Mouse (Mus musculus): ENCODE data around the gene Pard6b.

Gene Pard6b

DNA sequence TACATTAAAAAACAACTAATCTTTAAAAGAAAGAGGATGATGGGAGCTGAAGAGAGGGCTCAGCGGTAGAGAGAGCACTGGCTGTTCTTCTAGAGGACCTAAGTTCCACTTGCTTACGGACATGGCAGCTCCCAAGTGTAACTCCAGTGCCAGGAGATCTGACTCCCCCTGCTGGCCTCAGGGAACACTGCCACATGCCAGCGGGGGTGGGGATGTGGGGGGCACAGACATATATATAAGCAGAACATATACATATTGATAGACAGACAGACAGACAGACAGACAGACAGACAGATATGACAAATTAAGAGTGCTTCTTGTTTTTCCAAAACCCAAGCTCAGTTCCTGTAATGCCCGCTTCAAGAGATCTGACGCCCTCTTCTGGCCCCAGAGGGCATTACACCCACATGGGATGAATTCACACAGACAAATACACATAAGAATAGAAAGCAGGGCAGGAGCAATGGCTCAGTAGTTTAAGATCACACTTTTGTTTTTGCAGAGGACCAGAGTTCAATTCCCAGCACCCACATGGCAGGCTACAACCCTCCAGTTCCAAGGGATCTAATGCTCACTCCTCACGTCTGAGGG is 21.5 kb upstream of the Pard6b start:
- DNase-seq (ENCODE audit: low spot score in 2 of 2), result no peak

GRCm38 (mm10) chr2:168063712-168064111 is 17.1 kb upstream of the Pard6b start:
- DNase-seq (ENCODE audit: low spot score in 2 of 2), result no peak

DNA sequence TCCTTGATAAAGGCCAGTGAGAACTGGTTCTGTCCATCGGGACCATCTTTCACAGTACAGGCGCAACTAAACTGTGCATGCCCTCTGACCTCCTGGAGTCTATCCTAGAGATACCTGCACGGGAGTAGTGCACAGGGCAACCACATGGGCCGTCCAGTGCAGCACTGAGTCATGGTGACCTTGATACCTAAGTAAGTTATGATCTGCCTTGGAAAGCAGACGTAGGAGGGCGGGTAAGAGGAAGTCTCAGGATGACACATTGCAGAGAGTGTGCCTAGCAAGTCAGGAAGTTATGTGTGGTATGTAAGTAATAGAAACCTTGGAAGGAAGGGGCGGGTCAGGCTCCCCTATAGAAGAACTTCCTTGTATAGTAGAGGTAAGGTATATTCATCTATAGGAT is 15.3 kb upstream of the Pard6b start:
- no peak for DNase-seq (ENCODE audit: low spot score in 2 of 2)

DNA sequence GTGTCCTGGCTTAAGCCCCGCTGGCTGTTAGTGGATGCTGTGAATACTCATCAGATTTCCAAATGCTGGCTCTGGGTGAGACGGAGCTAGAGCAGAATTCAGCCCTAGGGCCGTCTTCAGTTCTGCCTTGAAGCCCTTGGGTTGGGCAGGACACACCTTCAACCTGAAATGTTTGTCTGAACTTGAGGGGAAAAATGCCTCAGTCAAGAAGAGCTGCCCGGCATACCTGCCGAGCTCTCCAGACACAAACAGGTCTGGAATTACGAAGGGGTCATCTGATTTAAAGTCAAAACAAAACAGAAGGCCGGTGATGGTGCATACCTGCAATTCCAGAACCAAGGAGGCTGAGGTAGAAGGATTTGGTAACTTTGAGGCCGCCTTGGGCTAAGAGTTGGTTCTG is 14.0 kb upstream of the Pard6b start:
- no peak for DNase-seq (ENCODE audit: low spot score in 2 of 2)

DNA sequence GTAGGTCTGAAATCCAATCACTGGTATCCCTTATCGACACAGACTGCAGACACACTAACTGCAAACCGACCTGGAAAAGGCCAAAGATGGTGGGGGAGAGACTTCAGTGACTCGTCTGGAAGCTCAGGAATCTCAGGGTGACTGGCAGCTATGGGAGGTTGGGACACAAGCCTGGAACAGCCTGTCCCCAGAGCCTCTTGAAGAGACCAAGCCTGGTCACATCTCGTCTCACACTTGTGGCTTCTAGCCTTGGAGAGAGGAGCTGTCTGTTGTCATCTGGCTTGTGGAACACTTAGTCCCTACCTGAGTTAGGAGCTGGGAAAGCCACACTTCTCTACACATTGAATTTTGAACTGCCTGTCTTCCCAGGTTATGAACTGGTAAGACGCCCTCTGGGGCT is 10.4 kb upstream of the Pard6b start:
- DNase-seq (ENCODE audit: low spot score in 2 of 2), result no peak

DNA sequence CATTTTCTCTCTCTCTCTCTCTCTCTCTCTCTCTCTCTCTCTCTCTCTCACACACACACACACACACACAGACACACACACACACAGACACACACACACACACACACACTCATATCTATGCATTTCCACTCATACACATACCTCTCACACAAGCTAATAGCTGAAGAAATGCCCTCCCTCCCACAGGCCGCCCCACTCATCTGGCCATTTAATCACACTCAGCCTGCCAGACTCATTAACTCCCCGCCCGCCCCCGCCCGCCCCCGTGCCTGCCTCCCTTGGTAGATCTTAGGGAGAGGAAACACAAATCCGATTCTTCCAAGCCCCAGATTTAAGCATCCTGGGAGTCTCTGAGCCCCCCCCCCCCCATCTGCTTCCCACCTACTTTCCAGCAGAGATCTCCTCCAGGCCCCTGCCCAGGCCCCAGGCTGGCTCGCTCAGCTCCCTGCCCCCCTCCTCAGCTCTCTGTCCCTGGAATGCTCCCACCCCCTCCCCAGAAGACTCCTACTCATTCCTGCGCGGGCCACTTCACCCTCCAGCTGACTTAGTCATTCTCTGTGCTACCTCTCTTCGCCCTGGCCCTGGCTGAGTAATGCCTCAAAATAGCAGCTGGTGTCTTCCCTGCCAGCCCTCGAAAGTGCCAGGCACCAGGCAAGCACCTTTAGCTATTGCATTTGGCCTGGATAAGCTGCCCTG is 8.2 kb upstream of the Pard6b start:
- DNase-seq (ENCODE audit: low spot score in 2 of 2), result peak; percentile 44 to 58

DNA sequence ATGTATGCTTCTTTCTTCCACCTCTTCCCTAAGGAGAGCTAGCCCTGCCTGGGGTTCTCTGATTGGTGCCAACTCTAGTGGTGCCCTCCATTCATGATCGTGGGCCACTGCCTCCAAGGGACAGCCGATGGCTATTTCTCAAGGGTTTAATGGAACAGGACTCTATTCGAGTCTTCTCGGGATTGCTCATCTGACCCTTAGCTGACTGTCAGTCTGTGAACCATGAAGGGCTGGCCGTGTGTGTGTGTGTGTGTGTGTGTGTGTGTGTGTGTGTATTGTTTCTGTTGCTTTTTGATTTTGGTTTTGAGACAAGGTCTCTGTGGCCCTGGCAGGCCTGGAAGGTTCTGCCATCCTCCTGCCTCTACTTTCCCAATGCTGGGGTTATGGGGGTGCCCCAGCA is 7.1 kb upstream of the Pard6b start:
- no peak for DNase-seq (ENCODE audit: low spot score in 2 of 2)

DNA sequence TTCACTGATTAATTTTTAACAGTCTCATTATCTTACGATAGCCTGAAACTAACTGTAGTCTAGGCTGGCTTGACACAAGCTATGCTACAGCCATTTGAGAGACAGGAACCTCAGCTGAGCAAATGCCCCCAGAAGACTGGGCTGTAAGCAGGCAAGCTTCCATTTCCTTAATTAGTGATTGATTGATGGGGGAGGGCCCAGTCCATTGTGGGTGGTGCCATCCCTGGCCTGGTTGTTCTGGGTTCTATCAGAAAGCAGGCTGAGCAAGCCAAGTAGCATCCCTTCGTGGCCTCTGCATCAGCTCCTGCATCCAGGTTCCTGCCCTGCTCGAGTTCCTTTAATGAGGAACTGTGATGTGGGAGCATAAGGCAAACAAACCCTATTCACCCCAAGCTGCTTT is 6.3 kb upstream of the Pard6b start:
- no peak for DNase-seq (ENCODE audit: low spot score in 2 of 2)

DNA sequence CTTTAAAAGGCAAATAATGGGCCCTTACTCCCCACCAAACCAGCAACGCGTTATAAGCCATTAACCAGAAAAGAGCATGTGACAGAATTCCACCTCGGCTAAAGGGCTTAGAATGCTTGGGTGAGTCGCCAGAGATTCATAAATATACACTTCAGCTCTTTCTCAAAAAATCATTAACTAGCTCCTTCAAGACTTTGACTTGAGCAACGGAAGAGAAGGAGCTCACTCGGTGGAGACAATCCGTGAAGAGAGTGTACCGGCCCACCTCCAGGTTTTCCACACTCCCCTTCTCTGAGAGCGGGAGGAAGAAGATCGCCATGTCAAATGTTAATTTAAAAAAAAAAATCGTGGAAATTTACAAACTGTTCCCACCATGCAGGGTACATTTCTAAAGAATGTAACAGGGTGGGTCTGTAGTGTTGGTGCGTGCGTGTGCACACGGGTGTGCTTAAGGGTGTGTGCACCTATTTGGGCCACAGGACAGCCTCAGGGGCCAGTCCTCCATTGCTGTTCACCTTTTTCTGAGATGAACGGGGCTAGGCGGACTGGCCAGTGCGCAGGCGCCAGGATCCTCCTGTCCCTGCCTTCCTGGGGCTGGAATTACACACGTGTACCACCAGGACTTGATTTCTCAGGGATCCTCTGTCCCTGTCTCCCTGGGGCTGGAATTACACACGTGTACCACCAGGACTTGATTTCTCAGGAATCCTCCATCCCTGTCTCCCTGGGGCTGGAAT is 3.8 kb upstream of the Pard6b start:
- DNase-seq (ENCODE audit: low spot score in 2 of 2), result no peak

GRCm38 (mm10) chr2:168078107-168078830 is 2.5 kb upstream of the Pard6b start:
- no peak for DNase-seq (ENCODE audit: low spot score in 2 of 2)

GRCm38 (mm10) chr2:168081299-168081932 is 612 bp downstream of the Pard6b start:
- DNase-seq (ENCODE audit: low spot score in 2 of 2), result no peak

- no peak for DNase-seq (ENCODE audit: low spot score in 2 of 2)
These were observed 1.1 kb downstream of the Pard6b start for GRCm38 (mm10) chr2:168081933-168082306.

GRCm38 (mm10) chr2:168083593-168083992 is 2.8 kb downstream of the Pard6b start:
- no peak for DNase-seq (ENCODE audit: low spot score in 2 of 2)

DNA sequence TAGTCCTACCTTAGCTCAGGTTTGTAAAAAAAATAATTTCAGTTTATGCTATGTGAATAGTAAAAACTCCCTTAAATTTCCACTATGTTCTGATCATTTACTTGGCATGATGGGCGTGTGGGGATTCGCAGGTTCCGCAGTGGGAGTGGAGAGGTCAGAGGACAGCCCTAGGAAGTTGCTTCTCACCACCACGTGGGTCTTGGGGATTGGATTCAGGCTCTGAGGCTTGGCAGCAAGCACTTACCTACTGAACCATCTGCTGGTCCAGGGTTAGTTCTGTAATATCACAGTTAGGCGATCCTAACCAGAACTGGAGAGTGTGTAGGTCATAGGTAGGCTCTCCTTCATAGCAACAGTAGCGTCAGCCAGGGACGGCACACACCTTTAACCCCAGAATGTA is 3.4 kb downstream of the Pard6b start:
- DNase-seq (ENCODE audit: low spot score in 2 of 2), result no peak

- no peak for DNase-seq (ENCODE audit: low spot score in 2 of 2)
These were observed 4.9 kb downstream of the Pard6b start for GRCm38 (mm10) chr2:168085621-168086265.

GRCm38 (mm10) chr2:168086318-168086717 is 5.5 kb downstream of the Pard6b start:
- DNase-seq (ENCODE audit: low spot score in 2 of 2), result no peak

DNA sequence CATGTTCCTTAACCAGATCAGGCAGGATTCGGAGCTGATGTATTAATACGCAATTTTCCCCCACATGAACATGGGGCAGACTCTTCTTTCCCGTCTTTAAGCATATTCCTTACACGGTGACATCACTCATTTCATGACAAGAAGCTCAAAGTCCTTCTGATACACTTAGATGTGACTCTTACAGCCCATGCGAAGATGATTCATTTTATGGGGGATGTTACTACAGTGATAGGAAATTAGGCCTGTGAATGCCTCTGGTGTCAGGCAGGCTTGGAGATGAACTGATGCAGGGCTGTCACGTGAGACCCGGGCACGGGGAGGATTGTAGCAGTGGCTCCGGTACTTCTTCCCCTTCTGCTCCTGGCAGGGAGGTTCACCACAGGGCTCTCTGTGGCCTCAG is 6.0 kb downstream of the Pard6b start:
- DNase-seq (ENCODE audit: low spot score in 2 of 2), result no peak

DNA sequence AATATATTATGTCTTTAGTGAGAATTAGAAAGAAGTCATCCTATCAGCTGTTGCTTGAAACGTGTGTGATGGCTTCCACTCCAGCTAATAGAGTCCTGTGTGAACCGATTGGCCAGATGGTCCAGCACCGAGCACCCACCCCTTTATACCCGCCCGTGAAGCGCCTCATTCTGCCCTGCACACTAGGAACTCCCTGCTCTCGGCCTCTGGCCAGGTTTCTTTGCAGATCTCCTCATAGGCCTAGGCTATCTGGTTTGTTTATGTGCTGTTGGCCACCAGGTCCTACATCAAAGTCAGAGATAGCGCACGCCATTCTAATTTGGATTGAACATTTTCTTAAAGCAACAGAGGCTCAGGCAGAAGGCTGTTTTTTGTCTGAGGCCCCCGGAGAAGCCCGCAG is 10.8 kb downstream of the Pard6b start:
- DNase-seq (ENCODE audit: low spot score in 2 of 2), result no peak

DNA sequence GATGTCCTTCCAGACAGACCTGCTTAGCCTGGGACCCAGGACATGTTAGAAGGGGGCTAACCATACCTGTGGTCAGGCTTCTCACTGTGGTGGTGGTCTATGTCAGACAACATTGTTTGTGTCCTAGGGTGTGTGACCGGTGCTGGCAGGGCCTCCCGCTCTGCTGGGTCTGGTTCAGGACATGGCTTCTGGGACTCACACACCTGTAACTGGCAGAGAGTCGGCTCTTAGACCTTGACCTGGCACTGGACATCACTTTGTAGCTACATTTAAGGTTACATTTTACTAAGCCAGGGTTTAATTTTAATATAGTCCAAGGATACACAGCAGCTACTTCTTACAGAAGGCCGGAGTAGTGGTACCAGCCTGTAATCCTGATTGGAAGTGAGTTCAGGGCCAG is 12.3 kb downstream of the Pard6b start:
- no peak for DNase-seq (ENCODE audit: low spot score in 2 of 2)

DNA sequence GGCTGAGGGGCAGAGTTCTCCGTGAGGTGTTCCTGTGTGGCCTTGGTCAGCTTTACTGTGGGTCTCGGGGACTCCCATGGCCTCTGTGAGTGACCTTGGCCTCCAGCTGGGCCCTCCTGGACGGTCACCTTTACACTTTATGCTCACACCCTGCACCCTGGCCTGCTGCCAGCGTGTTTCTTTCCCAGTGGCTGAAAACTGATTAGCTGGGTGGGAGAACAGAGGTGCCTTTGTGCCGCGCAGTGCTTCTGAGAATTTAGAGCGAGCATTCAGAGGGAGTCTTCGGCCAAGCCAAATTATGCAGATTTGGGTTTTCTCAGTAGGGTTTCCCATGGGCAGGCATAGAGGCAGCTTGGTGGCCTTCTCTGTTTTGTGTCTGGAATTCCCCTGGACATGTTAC is 14.3 kb downstream of the Pard6b start:
- no peak for DNase-seq (ENCODE audit: low spot score in 2 of 2)

DNA sequence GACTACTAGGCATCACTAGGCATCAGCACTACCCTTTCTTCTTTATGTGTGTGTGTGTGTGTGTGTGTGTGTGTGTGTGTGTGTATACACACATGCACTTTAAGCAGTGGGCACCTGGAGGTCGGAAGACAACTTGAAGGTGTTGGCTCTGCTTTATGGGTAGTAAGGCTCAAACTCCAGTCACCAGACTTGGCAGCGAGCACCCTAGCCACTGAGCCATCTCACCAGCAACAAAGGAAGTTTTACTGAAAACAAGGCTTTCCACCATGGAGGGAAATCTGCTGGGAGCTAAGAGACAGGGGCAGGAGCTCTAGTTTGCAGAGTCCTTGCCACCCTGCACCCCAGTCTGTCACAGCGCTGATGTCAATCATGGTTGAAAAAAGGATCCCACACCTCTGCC is 15.7 kb downstream of the Pard6b start:
- DNase-seq (ENCODE audit: low spot score in 2 of 2), result no peak

GRCm38 (mm10) chr2:168098040-168098439 is 17.2 kb downstream of the Pard6b start:
- peak; percentile 63 to 73 for DNase-seq (ENCODE audit: low spot score in 2 of 2)
